Mouse (Mus musculus) Muller cell, postnatal 12 days (primary cell): ENCODE measurements at regions not wholly inside any gene's neighbourhood (a gene's known extent, or its start where the extent isn't known, plus 50 kb on each side); places are given as distances from the start of the nearest gene placed in this dataset.

Experiments
- DNase-seq: peaks from one replicate; pipeline ENCODE4 v3.0.0-alpha.2; 2015; ENCODE audit errors: inconsistent ontology term

DNA sequence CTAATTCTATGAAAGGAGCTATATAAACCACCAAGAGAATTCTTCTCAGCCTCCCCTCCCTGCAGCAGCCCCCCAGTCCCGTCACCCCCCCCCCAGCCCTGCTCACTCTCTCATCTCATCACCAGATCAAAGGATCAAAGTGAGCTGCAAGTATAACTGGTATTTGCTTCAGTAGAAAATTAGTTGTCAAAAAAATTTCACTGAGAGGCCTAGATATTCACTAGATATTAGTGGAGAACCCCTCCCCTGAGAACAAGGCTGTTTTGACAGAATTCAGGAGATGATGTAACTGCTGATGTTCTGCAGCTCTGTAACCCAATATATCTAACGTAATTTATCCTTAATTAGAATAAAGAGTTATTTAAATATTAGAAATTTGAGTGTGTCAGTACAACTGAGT, 124.2 kb upstream of the Slitrk2 start:
- peak; percentile 77 for DNase-seq

DNA sequence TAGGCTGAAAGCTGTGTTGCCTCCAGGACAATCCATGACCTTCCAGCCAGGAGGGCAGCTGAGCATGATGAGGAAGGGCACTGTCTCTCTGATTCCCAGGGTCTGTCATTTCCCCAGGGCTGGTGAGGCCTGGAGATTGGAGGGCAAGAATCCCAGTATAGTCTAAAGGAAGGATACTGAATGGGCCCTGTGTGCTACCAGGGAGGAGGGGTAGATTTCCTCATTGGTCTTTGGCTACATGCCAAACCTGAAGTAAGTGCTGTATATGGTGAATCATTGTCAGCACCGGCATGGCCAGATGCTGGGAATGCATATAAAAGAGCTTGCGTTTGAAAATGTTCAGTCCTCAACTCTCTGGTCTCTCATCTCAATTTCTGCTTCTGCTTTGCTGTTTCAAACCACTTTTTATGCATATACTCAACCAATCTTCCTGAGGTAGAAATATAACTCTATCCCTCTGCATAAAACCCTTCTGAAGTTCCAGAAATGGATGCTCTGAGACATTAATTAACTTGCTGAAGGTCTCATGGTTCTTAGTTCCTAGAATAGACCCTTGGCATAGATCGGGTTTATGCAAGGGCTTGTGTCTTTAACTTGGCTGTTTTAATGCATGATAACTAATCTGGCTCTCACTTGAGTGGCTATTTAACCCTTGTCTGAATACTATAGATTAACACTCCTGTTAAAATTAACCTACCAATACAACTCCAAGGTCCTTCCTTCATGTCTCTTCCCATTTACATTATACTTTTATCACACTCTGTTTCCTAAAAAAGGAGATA, 122.1 kb upstream of the Slitrk2 start:
- peak; percentile 12 for DNase-seq

DNA sequence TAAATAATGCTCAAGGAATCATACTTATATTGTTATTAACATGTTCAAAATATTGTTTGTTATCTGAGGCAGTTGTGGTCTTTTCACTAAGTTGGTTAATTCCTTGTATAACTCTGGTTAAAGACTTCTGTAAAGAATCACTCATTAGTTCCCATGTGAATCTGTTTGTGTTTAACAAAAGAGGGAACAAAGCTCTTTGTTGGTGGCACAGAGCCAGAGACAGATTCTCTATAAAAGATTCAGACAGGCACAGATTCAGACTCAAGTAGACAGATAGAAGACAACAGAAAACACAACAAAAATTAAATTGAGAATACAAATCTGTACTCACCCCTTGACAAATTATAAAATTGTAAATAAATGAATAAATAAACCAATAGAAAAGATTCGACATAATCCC, 120.2 kb upstream of the Slitrk2 start:
- peak; percentile 65 for DNase-seq

DNA sequence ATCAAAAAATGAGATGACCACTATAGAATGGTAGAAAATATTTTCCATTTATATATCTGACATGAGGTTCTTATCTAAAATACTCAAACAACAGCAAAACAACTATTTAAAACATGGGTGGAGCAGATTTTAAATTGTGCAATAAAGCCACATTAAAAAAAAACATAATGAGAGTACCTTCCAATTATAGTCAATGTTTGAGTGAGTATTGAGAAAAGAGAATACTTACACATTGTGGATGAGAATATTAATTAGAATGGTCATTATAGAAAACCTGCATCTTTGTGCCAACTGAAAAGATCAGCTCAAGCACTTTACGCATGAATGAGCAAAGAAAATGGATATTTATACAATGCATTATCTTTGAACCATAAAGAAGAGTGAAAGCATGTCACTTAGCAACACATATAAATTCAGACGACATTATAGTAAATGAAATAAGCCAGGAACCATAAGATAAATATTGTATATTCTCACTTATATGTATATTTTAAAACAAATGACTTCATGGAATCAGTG, 105.1 kb upstream of the Slitrk2 start:
- peak; percentile 19 for DNase-seq

DNA sequence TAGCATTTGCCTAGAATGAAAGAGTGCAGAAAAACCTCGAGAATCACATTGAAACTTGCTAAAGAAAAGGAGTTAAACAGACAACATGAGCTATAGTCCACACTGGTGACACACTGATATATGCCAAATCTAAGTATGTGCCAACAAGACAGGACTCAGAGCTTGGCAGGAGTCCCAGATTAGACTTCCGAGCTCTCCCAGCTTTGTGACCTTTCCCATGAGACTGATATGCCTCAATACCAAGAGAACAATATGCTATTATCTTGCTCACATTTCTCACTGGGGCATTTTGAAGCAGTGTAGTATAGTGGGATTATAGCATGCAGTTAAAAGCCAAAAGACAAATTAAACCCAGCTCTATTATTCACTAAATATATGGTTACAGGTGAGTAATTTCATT, 94.6 kb upstream of the Slitrk2 start:
- DNase-seq: peak; percentile 51
